Mouse (Mus musculus) neural tube, embryonic 15.5 days (tissue): ENCODE measurements around the gene Trim39. TPM values are rescaled to one million over a fixed set of nuclear protein-coding genes. Genes with fewer than 3 reads are reported as not detected.

Experiments used
- polyA plus RNA-seq: library from polyadenylated mRNA; unstranded; fragments of >200 nt; fragmentation: Nextera tagmentation; extraction: Ambion mirVana; gene quantifications from 2 replicates; pipeline ENCODE4 v1.2.1, GENCODE M21; 2015

Gene Trim39
- polyA plus RNA-seq, 1 experiment from 2014 or later, result 26.7 TPM

Other genes starting within 250 kb of the Trim39 start
- 5.3 and 13.9 TPM in 2 replicates for gene H2-T23, start 239.4 kb downstream of the Trim39 start, polyA plus RNA-seq
- gene H2-T22, start 229.5 kb downstream of the Trim39 start, polyA plus RNA-seq, result 7.3 and 12.5 TPM in 2 replicates
- gene Gm6034, start 229.3 kb downstream of the Trim39 start, polyA plus RNA-seq, result not detected in 2 replicates
- 0.22 TPM in 1 of 2 replicates, not detected in the other for gene Gm11127, start 213.9 kb downstream of the Trim39 start, polyA plus RNA-seq
- gene Gm19684, start 150.6 kb downstream of the Trim39 start, polyA plus RNA-seq, result not detected in 2 replicates
- not detected in 2 replicates for gene Gm7030, start 142.8 kb downstream of the Trim39 start, polyA plus RNA-seq
- gene Gm8909, start 103.7 kb downstream of the Trim39 start, polyA plus RNA-seq, result not detected in 2 replicates
- 0.57 TPM in 1 of 2 replicates, not detected in the other for gene H2-T3, start 82.0 kb downstream of the Trim39 start, polyA plus RNA-seq
- 140 and 149 TPM in 2 replicates for gene Rpp21, start 14.2 kb downstream of the Trim39 start, polyA plus RNA-seq
- 0.18 and 0.27 TPM in 2 replicates for gene H2-M10.2, start 14.2 kb upstream of the Trim39 start, polyA plus RNA-seq
- not detected in 2 replicates for gene H2-M10.1, start 53.9 kb upstream of the Trim39 start, polyA plus RNA-seq
- not detected in 2 replicates for gene H2-M10.3, start 96.2 kb upstream of the Trim39 start, polyA plus RNA-seq
- gene H2-M10.4, start 190.1 kb upstream of the Trim39 start, polyA plus RNA-seq, result not detected in 2 replicates